Mouse (Mus musculus) brain, embryonic 14.5 days (tissue): ENCODE data around the gene Stxbp6.

Experiments used
- CTCF ChIP-seq: fragments of 200-500 bp; IDR thresholded peaks from 2 replicates; pipeline ENCODE4 v1.5.1; 2012; ENCODE audit warnings: inconsistent platforms, mild to moderate bottlenecking, moderate library complexity, borderline replicate concordance; ENCODE audit not compliant: insufficient read depth, insufficient read length; ENCODE audit errors: extremely low read depth
- POLR2A ChIP-seq: fragments of 200-500 bp; IDR thresholded peaks from 2 replicates; pipeline ENCODE4 v1.6.1; 2012; ENCODE audit warnings: mild to moderate bottlenecking, inconsistent platforms, borderline replicate concordance; ENCODE audit not compliant: poor library complexity, insufficient read depth, insufficient read length, severe bottlenecking; ENCODE audit errors: extremely low read depth

- TF ChIP-seq CTCF: no peak
- TF ChIP-seq POLR2A: no peak
Observed at GRCm38 (mm10) chr12:44940325-44940724, 134.2 kb downstream of the Stxbp6 start.
